Mouse (Mus musculus) c-Kit-positive CD71-negative TER-119-negative erythroid progenitor cells, embryonic 14.5 days (primary cell): ENCODE results near the gene Lmx1b.

ENCODE experiments used
- DNase-seq: peaks from one replicate; pipeline ENCODE4 v3.0.0-alpha.2; 2013; ENCODE audit warnings: low read depth

Lmx1b gene

GRCm38 (mm10) chr2:33582457-33583060 lies 57.8 kb downstream of the Lmx1b start:
- DNase-seq, result no peak

- no peak for DNase-seq
Observed at GRCm38 (mm10) chr2:33581866-33582265, 58.4 kb downstream of the Lmx1b start.

GRCm38 (mm10) chr2:33581449-33581777 lies 58.9 kb downstream of the Lmx1b start:
- DNase-seq, result no peak

GRCm38 (mm10) chr2:33580697-33581448 lies 59.4 kb downstream of the Lmx1b start:
- no peak for DNase-seq

GRCm38 (mm10) chr2:33575406-33575805 lies 64.9 kb downstream of the Lmx1b start:
- DNase-seq, result no peak

GRCm38 (mm10) chr2:33573075-33573474 lies 67.2 kb downstream of the Lmx1b start:
- DNase-seq, result no peak

- DNase-seq, result no peak
Observed at GRCm38 (mm10) chr2:33571219-33571824, 69.0 kb downstream of the Lmx1b start.

- no peak for DNase-seq
Observed at GRCm38 (mm10) chr2:33569698-33570097, 70.6 kb downstream of the Lmx1b start.

GRCm38 (mm10) chr2:33569240-33569639 lies 71.1 kb downstream of the Lmx1b start:
- DNase-seq, result no peak

- DNase-seq, result no peak
Observed at GRCm38 (mm10) chr2:33565886-33566285, 74.4 kb downstream of the Lmx1b start.

- DNase-seq, result no peak
Observed at GRCm38 (mm10) chr2:33564748-33565147, 75.6 kb downstream of the Lmx1b start.

- DNase-seq, result peak; percentile 29
Observed at GRCm38 (mm10) chr2:33559752-33560151, 80.6 kb downstream of the Lmx1b start.

- no peak for DNase-seq
Observed at GRCm38 (mm10) chr2:33559334-33559733, 81.0 kb downstream of the Lmx1b start.

GRCm38 (mm10) chr2:33558233-33558632 lies 82.1 kb downstream of the Lmx1b start:
- peak; percentile 40 for DNase-seq

- no peak for DNase-seq
Observed at GRCm38 (mm10) chr2:33555573-33555972, 84.7 kb downstream of the Lmx1b start.

GRCm38 (mm10) chr2:33552672-33553071 lies 87.6 kb downstream of the Lmx1b start:
- DNase-seq, result no peak

- no peak for DNase-seq
Observed at GRCm38 (mm10) chr2:33547595-33547994, 92.7 kb downstream of the Lmx1b start.

GRCm38 (mm10) chr2:33546879-33547278 lies 93.4 kb downstream of the Lmx1b start:
- no peak for DNase-seq

- no peak for DNase-seq
Observed at GRCm38 (mm10) chr2:33546051-33546450, 94.3 kb downstream of the Lmx1b start.

- DNase-seq, result no peak
Observed at GRCm38 (mm10) chr2:33544781-33545566, 95.3 kb downstream of the Lmx1b start.

- no peak for DNase-seq
Observed at GRCm38 (mm10) chr2:33544203-33544762, 96.0 kb downstream of the Lmx1b start.
